Mouse (Mus musculus): ENCODE results near the gene Apela.
"Not testable (repeated sequence)": the region's sequence is repeated elsewhere in the genome, so short reads cannot be mapped to it uniquely, and the experiment has no call there.

Gene Apela

DNA sequence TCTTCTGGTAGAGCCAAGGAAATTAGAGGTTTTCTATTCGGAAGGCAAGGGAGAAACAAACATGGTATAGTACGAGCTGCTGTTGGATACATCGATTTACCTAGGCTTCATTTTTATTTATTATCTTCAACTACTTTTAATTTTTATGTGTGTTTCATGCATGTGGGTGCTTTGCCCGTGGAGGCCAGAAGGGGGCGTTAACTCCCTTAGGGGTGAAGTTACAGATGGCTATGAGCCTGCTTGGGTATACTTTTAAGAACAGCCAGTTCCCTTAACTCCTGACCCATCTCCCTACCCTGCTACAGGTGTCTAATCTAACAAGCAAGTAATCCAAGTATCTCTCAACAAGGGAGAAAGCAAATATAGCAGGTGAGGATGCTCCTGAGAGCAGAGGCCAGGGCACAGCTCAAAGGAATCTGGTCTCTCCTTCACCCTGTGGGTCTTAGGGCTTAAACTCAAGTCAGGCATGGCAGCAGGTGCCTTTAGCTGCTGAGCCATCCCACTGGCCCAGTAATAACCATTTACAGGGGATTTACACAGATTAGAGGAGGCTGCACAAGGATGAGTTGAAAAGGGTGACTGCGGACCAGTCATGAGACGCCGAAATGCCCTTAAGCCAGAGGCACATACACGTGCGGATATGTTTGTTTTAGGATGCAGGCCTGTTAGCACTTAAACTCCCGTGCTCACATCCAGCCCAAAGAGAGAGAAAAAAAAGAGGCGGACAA is 8.0 kb downstream of the Apela start:
- no peak for DNase-seq (ENCODE audit: extremely low read depth, insufficient read length, low spot score)

DNA sequence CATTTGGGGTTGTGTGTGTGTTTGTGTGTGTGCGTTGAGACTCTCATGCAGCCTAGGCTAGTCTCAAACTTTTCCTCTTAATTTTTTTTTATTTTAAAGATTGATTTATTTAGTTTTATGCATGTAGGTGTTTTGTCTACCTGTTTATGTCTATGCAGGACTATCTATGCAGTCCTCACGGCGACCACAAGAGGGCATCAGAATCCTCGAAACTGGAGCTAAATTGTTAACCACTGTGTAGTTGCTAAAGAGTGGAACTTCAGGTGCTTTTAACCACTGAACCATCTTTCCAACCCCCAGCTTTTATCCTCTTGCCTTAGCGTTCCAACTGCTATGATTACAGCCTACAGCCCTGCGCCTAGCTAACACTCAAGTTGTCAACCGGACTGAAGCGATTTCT is 14.7 kb downstream of the Apela start:
- DNase-seq (ENCODE audit: extremely low read depth, insufficient read length, low spot score) = no peak

DNA sequence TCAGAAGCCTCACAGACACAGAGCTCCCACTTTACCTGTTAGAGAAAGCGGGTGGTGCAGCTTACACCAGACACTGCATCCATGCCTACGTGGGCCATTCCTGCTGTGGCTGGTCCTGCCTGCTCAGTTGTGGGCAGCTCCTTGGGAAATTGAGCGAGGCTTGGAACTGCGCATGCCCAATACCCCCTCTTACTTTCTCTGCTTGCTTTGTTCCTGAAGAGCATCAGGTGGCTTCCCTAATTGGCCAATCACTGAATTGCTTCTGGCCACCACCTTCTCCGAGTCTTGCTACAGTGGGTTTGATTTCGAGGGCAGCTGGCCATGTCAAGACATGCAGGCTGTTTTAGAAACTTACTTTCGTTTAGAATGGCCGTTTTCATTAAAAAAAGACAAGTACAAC is 18.7 kb downstream of the Apela start, which contains the start of the genes Trim61 and Trim60:
Gene Trim61, minus strand, starts transcription at position 101 of the 400 bp plus-strand sequence.
Gene Trim60, minus strand, starts transcription at position 162 of the 400 bp plus-strand sequence.
- DNase-seq (ENCODE audit: extremely low read depth, insufficient read length, low spot score) = no peak

DNA sequence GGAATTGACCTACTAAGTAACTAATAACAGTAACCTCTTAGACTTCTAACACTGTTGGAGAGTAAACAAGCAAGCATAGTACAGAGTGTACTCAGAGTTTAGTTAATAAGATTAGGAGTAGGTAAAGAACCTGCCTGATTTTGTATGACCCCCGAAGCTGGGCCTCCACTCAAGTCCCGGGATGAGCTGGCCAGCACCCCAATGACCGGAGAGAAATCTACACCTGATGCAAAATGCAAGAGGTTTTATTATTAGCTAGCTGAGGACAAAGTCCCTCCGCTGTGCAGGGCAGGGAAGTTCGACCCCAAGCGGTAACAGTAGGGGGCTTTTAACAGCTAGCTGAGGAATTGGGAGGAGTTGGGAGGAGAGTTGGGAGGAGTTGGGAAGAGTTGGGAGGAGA is 29.5 kb downstream of the Apela start:
- DNase-seq (ENCODE audit: extremely low read depth, insufficient read length, low spot score) = not testable (repeated sequence)

DNA sequence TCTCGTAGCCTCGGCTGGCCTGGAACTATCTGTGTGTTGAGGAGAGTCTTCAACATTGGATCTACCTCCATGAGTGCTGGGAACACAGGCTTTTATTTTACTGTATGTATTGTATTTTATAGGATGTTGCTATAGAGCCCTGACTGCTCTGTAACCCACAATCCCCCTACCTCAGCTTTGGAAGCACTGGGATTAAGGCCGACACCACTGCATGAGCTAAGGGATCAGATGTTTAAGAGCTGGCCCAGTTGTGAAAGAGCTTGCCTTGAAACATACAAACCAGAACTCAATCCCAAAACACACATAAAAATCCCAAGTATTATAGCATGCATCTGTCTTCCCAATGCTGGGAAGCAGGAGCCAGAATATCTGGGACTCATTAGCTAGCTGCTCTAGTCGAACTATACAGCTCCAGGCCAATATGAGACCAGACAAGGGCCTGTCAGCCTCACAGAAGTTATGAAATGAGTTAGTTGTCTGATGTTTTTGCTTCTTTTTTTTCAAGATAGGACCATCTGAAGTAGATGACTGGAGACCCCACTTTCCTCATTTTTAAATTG is 38.2 kb downstream of the Apela start:
- DNase-seq (ENCODE audit: extremely low read depth, insufficient read length, low spot score) = no peak

DNA sequence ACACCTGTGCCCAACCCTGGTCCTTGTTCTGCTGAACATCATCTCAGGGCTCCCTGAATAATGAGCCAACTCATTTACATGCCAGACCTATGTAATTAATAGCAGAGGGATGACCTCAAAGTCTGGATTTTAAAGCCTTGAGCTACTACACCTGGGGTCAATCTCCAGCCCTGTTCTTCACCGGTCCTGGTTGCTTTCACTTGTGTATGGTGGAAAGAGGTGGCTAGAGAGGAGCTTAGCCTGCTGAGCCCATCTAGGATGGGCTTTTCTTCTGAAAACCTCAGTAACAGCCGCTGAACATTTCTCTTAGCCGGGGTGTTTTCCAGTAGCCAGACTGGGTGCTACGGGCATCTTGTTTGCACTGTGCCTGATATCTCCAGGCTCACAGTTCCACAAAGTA is 49.4 kb downstream of the Apela start, which contains the start of gene Trim75:
Gene Trim75, minus strand, starts transcription at position 101 of the 400 bp plus-strand sequence.
- DNase-seq (ENCODE audit: extremely low read depth, insufficient read length, low spot score) = no peak

DNA sequence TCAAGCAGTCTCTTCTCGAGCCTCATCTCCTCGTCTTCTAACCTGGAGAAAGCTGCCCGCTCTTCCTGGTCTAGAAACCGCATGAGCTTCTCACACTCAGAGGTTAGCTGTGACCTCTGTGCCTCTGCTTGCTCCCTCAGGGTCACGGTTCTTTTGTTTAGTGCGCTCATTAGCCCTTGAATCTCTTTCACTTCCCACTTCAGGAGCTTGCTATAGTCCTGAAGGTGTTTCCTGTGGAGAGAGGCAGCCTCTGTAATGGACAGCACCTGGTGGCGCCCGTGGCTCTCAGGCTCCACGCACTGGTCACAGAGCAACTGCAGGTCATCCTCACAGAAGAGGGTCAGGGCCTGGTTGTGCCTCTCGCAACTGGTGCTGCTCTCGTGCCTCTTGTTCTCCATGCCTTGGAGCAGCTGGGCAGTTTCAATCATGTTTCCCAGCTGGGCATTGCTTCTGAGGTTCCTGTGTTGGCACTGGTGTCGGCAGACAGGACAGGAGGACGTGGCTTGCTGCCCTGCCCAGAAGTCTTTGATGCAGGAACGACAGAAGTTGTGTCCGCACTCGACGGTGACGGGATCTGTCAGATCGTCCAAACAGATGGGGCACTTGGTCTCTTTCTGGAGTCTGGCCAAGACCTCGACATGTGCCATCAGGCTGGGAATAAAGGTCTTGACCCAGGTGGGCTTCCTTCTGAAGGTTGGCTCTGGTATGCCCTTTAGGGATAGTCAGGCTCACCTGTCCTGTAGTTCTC is 53.8 kb downstream of the Apela start:
- DNase-seq (ENCODE audit: extremely low read depth, insufficient read length, low spot score) = no peak
